Mouse (Mus musculus): ENCODE measurements around the gene Rai1. TPM values are rescaled to one million over a fixed set of nuclear protein-coding genes. Genes with fewer than 3 reads are reported as not detected.

Gene Rai1
- polyA plus RNA-seq, 1 experiment, result 62.9 TPM

DNA sequence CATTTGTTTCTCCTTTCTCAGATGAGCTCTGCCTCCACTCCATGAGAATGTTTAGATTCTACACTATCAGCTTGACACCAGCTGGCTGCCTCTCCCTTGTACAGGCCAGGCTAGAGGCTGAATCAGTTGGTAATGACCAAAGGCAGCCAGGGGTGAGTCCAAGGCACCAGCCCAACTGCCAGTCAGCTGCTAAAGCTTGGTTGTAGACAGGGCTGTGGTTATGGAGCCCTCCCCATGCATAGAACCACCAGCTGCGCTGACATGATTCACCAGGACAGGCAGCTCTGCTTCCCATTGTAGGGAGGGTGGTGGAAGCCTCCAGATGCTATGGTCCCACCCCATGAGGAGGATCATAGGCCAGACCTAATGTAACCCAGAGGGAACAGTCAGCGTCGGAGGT is 49.1 kb downstream of the Rai1 start:
- Histone ChIP-seq H3K27me3 (replicated peaks) (no peaks in the 10 kb centered on the region), H3K9me3 (no peaks in the 10 kb centered on the region), H3K4me1 (peaks cover 74% of the 10 kb centered on the region), H3K36me3 (replicated peaks; ENCODE audit: low read length) (peaks cover 94% of the 10 kb centered on the region), H3K4me3 (replicated peaks) (peak overlapping the region; percentile 9)
- TF ChIP-seq GATA1 (IDR thresholded peaks at IDR 0.05; ENCODE audit: borderline replicate concordance, low read length), result no peak
- TF ChIP-seq FLI1 (IDR thresholded peaks at IDR 0.05; ENCODE audit: low read length), result no peak

DNA sequence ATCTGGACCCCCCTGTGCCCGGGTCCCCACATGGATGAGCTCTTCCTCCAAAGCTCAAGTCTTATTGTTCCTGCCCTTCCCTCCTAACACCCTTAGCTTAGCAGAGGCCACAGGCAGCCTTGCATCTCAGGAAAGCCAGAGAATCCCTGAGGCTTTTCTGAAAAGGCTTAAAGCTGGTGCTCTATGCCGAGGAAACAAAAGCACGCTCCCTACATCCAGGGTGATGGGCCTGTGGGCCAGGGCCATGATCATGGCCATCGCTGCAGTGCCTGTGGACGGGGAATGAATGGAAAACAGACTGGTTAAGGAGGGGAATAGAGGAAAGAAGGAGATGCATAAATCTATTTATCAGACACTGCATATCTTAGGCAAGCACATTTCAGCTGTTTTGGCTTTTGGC is 50.9 kb downstream of the Rai1 start:
- no peaks in the 10 kb centered on the region for H3K9me3 ChIP-seq
- H3K4me1 ChIP-seq, result peaks cover 74% of the 10 kb centered on the region
- no peak overlapping the region for H3K4me3 ChIP-seq (replicated peaks)
- H3K27me3 ChIP-seq (replicated peaks), result no peaks in the 10 kb centered on the region
- TF ChIP-seq GATA1 (IDR thresholded peaks at IDR 0.05; ENCODE audit: borderline replicate concordance, low read length) (no peak), FLI1 (IDR thresholded peaks at IDR 0.05; ENCODE audit: low read length) (no peak)
- peaks cover 94% of the 10 kb centered on the region for H3K36me3 ChIP-seq (replicated peaks; ENCODE audit: low read length)

DNA sequence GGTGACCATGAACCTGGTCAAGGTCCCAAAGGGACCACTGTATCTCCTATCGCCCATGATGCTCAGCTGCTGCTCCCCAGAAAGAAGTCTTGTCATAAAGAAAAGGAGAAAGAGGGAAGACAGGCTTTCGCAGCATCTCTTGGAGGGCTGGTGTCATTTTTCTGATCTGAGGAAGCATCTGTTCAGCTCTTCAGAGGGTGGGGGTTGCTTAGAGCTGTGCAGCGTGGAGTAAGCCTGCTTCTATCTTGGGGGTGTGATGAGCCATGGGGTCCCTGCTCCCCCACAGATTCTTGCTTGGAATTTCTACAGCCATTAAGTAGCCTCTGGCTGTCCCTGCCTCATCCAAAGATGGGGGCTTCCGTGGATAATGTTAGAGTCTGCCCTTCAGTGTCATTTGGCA is 53.5 kb downstream of the Rai1 start:
- H3K27me3 ChIP-seq (replicated peaks), result no peaks in the 10 kb centered on the region
- no peaks in the 10 kb centered on the region for H3K9me3 ChIP-seq
- H3K36me3 ChIP-seq (replicated peaks; ENCODE audit: low read length), result peaks cover 96% of the 10 kb centered on the region
- H3K4me1 ChIP-seq, result peaks cover 83% of the 10 kb centered on the region
- TF ChIP-seq GATA1 (IDR thresholded peaks at IDR 0.05; ENCODE audit: borderline replicate concordance, low read length), result no peak
- TF ChIP-seq FLI1 (IDR thresholded peaks at IDR 0.05; ENCODE audit: low read length), result no peak
- H3K4me3 ChIP-seq (replicated peaks), result no peak overlapping the region

GRCm38 (mm10) chr11:60159955-60160354 is 55.1 kb downstream of the Rai1 start:
- Histone ChIP-seq H3K9me3 (no peaks in the 10 kb centered on the region), H3K36me3 (replicated peaks; ENCODE audit: low read length) (peaks cover 96% of the 10 kb centered on the region), H3K4me1 (peaks cover 88% of the 10 kb centered on the region), H3K4me3 (replicated peaks) (no peak overlapping the region), H3K27me3 (replicated peaks) (no peaks in the 10 kb centered on the region)
- TF ChIP-seq FLI1 (IDR thresholded peaks at IDR 0.05; ENCODE audit: low read length), result no peak
- no peak for TF ChIP-seq GATA1 (IDR thresholded peaks at IDR 0.05; ENCODE audit: borderline replicate concordance, low read length)

DNA sequence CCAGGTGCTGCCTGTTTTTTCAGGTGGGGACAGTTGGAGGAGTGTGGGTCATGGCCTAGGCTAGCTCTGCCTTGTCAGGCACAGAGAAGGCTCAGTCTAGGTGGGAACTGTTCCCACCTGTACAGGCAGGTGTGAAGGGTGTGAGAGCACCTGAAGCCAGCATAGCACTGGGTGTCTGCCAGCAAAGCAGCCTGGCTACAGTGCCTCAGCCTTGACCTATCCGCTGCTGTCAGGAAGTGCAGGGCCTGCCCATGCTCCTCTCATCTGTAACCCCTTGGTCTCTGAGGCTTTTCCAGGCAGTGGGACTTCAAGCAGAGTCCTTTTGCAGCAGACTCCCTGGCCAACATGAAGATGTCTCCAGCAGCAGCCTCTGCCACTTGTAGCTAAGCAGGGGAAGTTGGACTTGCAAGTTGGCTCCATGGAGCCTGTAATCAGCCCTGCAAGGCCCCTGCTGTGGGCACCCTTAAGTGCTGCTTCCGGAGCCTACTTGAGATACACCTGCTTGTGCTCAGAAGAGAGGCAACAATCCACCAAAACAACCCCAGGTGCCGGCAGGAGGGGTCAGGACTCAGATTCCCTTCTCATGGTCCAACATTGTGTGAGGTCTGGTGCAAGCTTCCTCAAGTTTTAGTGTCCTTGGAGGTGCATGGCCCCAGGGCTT is 55.8 kb downstream of the Rai1 start:
- peaks cover 88% of the 10 kb centered on the region for H3K4me1 ChIP-seq
- peaks cover 93% of the 10 kb centered on the region for H3K36me3 ChIP-seq (replicated peaks; ENCODE audit: low read length)
- peak overlapping the region; percentile 60 for H3K4me3 ChIP-seq (replicated peaks)
- no peaks in the 10 kb centered on the region for H3K27me3 ChIP-seq (replicated peaks)
- no peaks in the 10 kb centered on the region for H3K9me3 ChIP-seq
- TF ChIP-seq GATA1 (IDR thresholded peaks at IDR 0.05; ENCODE audit: borderline replicate concordance, low read length) (no peak), FLI1 (IDR thresholded peaks at IDR 0.05; ENCODE audit: low read length) (no peak)

DNA sequence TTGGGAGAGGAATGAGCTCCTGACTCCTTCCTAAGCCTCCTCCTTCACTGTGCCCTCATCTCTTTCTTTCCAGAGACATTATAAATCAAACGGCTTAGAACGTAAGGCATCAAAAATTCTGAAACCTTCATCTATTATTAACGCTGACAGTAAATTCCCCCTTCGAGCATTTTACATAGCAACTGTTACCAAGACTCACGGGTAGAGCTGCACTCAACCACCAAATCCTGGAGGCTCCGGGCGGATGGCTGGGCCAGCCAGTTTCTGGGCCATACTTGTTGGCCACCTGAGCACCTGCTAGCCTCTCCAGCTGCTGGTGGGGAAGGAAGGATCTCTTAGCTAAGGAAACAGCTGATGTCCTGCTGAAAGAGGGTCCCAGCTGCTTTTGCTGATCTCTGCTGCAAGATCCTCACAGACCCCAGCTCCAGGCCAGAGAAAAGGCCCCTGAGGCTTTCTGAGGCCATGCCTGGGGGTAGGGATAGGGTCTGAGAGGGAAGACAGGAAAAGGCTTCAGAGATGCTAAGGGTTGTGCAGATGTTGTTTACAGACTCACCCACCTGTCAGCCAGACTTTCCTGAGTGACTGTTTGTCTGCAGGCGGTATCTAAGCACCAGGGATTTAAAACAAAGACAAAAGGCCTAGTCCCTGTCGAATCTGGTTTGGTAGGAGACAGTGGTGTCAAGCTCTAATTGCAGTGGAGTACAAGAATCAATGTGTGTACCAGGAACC is 56.5 kb downstream of the Rai1 start:
- no peaks in the 10 kb centered on the region for H3K27me3 ChIP-seq (replicated peaks)
- no peak for TF ChIP-seq FLI1 (IDR thresholded peaks at IDR 0.05; ENCODE audit: low read length)
- H3K4me1 ChIP-seq, result peaks cover 92% of the 10 kb centered on the region
- H3K9me3 ChIP-seq, result no peaks in the 10 kb centered on the region
- no peak overlapping the region for H3K4me3 ChIP-seq (replicated peaks)
- peaks cover 93% of the 10 kb centered on the region for H3K36me3 ChIP-seq (replicated peaks; ENCODE audit: low read length)

- Histone ChIP-seq H3K4me1 (peaks cover 92% of the 10 kb centered on the region), H3K9me3 (no peaks in the 10 kb centered on the region), H3K4me3 (replicated peaks) (no peak overlapping the region), H3K27me3 (replicated peaks) (no peaks in the 10 kb centered on the region), H3K36me3 (replicated peaks; ENCODE audit: low read length) (peaks cover 94% of the 10 kb centered on the region)
- TF ChIP-seq FLI1 (IDR thresholded peaks at IDR 0.05; ENCODE audit: low read length), result no peak
Measured at GRCm38 (mm10) chr11:60162547-60162946, 57.7 kb downstream of the Rai1 start.

DNA sequence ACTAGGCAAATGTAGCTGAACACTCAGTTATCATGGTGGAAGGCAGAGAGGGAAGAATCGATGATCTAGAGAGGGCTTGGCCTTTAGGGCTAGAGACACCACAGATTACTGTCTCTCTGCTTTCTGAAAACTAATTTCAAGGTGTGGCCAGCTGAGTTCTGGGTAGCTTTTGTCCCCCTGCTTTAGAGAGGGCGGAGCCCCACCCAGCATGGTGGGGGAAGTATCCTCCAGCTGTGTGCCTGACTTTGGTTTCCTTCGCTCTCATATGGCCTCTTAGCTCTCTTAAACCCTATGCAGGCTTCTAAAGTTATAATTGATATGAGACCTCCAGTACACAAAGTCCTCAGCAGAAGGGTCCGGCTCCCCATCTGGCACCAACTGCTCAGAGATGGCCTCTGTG is 58.5 kb downstream of the Rai1 start:
- Histone ChIP-seq H3K36me3 (replicated peaks; ENCODE audit: low read length) (peaks cover 94% of the 10 kb centered on the region), H3K4me3 (replicated peaks) (no peak overlapping the region), H3K9me3 (no peaks in the 10 kb centered on the region), H3K27me3 (replicated peaks) (no peaks in the 10 kb centered on the region), H3K4me1 (peaks cover 92% of the 10 kb centered on the region)
- no peak for TF ChIP-seq FLI1 (IDR thresholded peaks at IDR 0.05; ENCODE audit: low read length)
- TF ChIP-seq GATA1 (IDR thresholded peaks at IDR 0.05; ENCODE audit: borderline replicate concordance, low read length), result no peak

- TF ChIP-seq GATA1 (IDR thresholded peaks at IDR 0.05; ENCODE audit: borderline replicate concordance, low read length) (no peak), FLI1 (IDR thresholded peaks at IDR 0.05; ENCODE audit: low read length) (no peak)
- peaks cover 94% of the 10 kb centered on the region for H3K36me3 ChIP-seq (replicated peaks; ENCODE audit: low read length)
- peaks cover 92% of the 10 kb centered on the region for H3K4me1 ChIP-seq
- no peak overlapping the region for H3K4me3 ChIP-seq (replicated peaks)
- no peaks in the 10 kb centered on the region for H3K9me3 ChIP-seq
- H3K27me3 ChIP-seq (replicated peaks), result no peaks in the 10 kb centered on the region
Measured at GRCm38 (mm10) chr11:60164450-60164849, 59.6 kb downstream of the Rai1 start.

DNA sequence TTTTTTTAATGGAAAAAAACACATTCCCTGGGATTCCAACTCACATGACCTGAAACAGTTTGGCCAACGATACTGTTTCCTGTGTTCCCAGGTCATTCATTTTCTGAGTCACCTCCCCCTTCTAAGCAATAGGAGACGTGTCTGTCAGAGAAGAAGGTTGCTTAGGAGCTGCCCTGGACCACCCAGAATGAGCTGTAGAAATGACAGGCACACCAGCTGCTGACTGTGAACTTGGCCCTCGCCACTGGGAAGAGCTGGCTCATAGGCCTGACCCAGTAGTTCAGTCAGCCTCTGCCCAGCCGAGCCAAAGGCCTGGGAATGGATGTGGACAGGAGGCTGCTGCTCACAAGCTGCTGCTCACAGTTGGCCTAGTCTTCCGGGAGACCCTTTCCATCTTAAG is 60.3 kb downstream of the Rai1 start:
- no peaks in the 10 kb centered on the region for H3K27me3 ChIP-seq (replicated peaks)
- H3K4me1 ChIP-seq, result peaks cover 92% of the 10 kb centered on the region
- no peaks in the 10 kb centered on the region for H3K9me3 ChIP-seq

More for the DNA sequence above, 60.3 kb downstream of the Rai1 start:
- Histone ChIP-seq H3K4me3 (replicated peaks) (no peak overlapping the region), H3K36me3 (replicated peaks; ENCODE audit: low read length) (peaks cover 94% of the 10 kb centered on the region)
- TF ChIP-seq FLI1 (IDR thresholded peaks at IDR 0.05; ENCODE audit: low read length) (no peak), GATA1 (IDR thresholded peaks at IDR 0.05; ENCODE audit: borderline replicate concordance, low read length) (no peak)

All from megakaryocyte, embryonic 14.5 days (primary cell).